Mouse (Mus musculus): ENCODE measurements around the gene Zranb1.

DNA sequence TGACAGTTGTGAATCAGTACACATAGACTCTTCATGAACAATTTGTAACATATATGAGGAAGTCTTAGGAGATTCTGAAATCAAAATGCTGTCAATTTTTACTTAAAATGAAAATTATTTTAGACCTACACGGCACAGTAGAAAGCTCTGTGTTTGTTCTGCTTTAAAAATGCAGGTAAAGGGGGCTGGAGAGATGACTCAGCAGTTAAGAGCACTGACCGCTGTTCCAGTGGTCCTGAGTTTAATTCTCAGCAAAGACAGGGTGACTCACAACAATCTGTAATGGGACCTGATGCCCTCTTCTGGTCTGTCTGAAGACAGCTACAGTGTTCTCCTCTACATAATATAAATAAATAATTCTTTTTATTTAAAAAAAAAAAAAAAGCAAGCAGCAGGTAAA is 34.8 kb downstream of the Zranb1 start:
- TF ChIP-seq GATA1 (IDR thresholded peaks at IDR 0.05; ENCODE audit: borderline replicate concordance, low read length) (no peak), CTCF (IDR thresholded peaks at IDR 0.05; ENCODE audit: low read depth, low read length) (no peak), GATA2 (IDR thresholded peaks at IDR 0.05; ENCODE audit: borderline replicate concordance, low read depth, low read length) (no peak), POLR2AphosphoS5 (IDR thresholded peaks at IDR 0.05; ENCODE audit: insufficient replicate concordance, low read depth, low read length) (no peak), TAL1 (conservative IDR thresholded peaks at IDR 0.05; ENCODE audit: low read depth, low read length) (no peak)

Measured in G1E (cell line).